Mouse (Mus musculus) forebrain, embryonic 10.5 days (tissue): ENCODE measurements around the gene Nxph3. TPM values are rescaled to one million over a fixed set of nuclear protein-coding genes. Genes with fewer than 3 reads are reported as not detected.
"Not testable (repeated sequence)": the region's sequence is repeated elsewhere in the genome, so short reads cannot be mapped to it uniquely, and the experiment has no call there.

Experiments
- DNase-seq: peaks from one replicate; pipeline ENCODE4 v3.0.0-alpha.2; 2017; ENCODE audit warnings: low spot score; ENCODE audit errors: extremely low spot score
- H3K27ac ChIP-seq: fragments of 300-500 bp; sonication (generic); 2 replicates; pipeline ENCODE4 v1.5.1; 2016; ENCODE audit warnings: mild to moderate bottlenecking
- H3K27me3 ChIP-seq: fragments of 300-500 bp; sonication (generic); 2 replicates; pipeline ENCODE4 v1.6.1; 2016; ENCODE audit warnings: mild to moderate bottlenecking; ENCODE audit not compliant: poor library complexity, severe bottlenecking
- H3K36me3 ChIP-seq: fragments of 300-500 bp; sonication (generic); replicated peaks from 2 replicates; pipeline ENCODE4 v1.6.1; 2016; ENCODE audit warnings: mild to moderate bottlenecking, moderate library complexity
- H3K4me1 ChIP-seq: fragments of 300-500 bp; sonication (generic); 2 replicates; pipeline ENCODE4 v1.6.1; 2016
- H3K4me3 ChIP-seq: fragments of 300-500 bp; sonication (generic); 2 replicates; pipeline ENCODE4 v1.5.1; 2016; ENCODE audit warnings: mild to moderate bottlenecking, moderate library complexity
- H3K9me3 ChIP-seq: fragments of 300-500 bp; sonication (generic); 2 replicates; pipeline ENCODE4 v1.6.1; 2016; ENCODE audit warnings: mild to moderate bottlenecking, moderate library complexity
- WGBS: fragments of 180-500 bp; shearing (Covaris S2); methylation state at CpG from one replicate; pipeline ENCODE4 v1.1.7; 2016; 5-methylcytosine and 5-hydroxymethylcytosine counted together
- polyA plus RNA-seq: library from polyadenylated mRNA; unstranded; fragments of >200 nt; fragmentation: Nextera tagmentation; extraction: Ambion mirVana; gene quantifications from 2 replicates; pipeline ENCODE4 v1.2.1, GENCODE M21; 2016

Nxph3 gene
- polyA plus RNA-seq, 1 experiment from 2014 or later, result 0.36 TPM

GRCm38 (mm10) chr11:95501826-95502225 is 12.5 kb downstream of the Nxph3 start:
- DNase-seq, H3K36me3 ChIP-seq, H3K27me3 ChIP-seq, H3K27ac ChIP-seq, H3K4me3 ChIP-seq, H3K9me3 ChIP-seq: not testable (repeated sequence)
- H3K4me1 ChIP-seq, result peaks cover 22% of the 10 kb centered on the region
- WGBS, result 85% methylated on average over 8 of the region's 8 CpGs

DNA sequence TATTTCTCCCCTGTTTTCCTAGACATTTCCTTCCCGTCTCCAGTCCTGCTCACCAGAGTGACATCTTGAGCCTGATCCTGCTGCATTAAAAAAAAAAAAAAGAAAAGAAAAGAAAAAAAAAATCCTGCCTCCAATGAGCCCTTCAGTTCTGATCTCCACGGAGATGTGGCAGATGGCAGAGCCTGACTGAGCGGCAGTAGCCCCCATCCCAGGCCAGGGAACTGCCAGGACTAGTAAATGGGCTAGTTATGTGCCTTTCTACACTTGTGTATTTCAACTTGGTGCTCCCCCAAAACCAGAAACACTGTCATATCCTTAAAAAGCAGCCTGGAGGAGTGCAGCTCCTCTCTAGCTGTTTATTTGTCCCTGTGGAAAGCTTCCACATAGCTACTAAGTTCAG is 13.5 kb downstream of the Nxph3 start:
- Histone ChIP-seq H3K36me3 (peaks cover 11% of the 10 kb centered on the region), H3K4me1 (peaks cover 19% of the 10 kb centered on the region), H3K4me3 (no peak overlapping the region), H3K27me3 (no peaks in the 10 kb centered on the region; the same call in 1 of the 2 replicates), H3K27ac (no peak overlapping the region), H3K9me3 (no peaks in the 10 kb centered on the region)
- 67% methylated on average over 3 of the region's 3 CpGs for WGBS
- DNase-seq, result no peak

GRCm38 (mm10) chr11:95500412-95500811 is 14.0 kb downstream of the Nxph3 start:
- Histone ChIP-seq H3K27me3 (no peaks in the 10 kb centered on the region), H3K36me3 (peaks cover 15% of the 10 kb centered on the region), H3K9me3 (no peaks in the 10 kb centered on the region), H3K27ac (no peak overlapping the region), H3K4me3 (no peak overlapping the region), H3K4me1 (peaks cover 19% of the 10 kb centered on the region)
- WGBS, result 70% methylated on average over 4 of the region's 4 CpGs
- DNase-seq, result no peak

GRCm38 (mm10) chr11:95497921-95498320 is 16.4 kb downstream of the Nxph3 start:
- no peak overlapping the region for H3K4me3 ChIP-seq
- H3K27ac ChIP-seq, result no peak overlapping the region
- 92% methylated on average over 5 of the region's 5 CpGs for WGBS
- no peaks in the 10 kb centered on the region for H3K9me3 ChIP-seq
- H3K4me1 ChIP-seq, result 0 out of 2 replicates have a peak, but pooled peaks cover 3% of the 10 kb centered on the region
- no peaks in the 10 kb centered on the region for H3K27me3 ChIP-seq
- peaks cover 39% of the 10 kb centered on the region for H3K36me3 ChIP-seq
- no peak for DNase-seq

DNA sequence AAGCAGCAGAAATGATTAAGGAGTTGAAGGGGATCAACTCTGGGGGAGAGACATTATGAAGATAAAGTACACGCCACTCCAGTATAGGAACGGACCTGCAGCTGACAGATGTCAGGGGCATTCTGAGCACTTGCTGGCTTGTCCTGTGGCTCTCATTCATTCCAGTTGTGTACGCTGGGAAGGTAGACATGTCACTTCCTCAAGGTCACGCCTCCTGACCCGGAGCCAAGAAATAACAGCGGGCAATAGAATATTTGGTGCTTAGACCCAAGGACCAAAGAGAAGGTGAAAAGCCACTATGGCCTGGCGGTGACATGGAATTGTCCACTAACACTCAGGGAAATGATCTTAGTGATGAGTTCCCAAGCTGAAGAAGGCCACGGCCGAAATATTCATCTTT is 18.5 kb downstream of the Nxph3 start:
- Histone ChIP-seq H3K27me3 (no peaks in the 10 kb centered on the region), H3K27ac (no peak overlapping the region), H3K9me3 (no peaks in the 10 kb centered on the region), H3K4me3 (no peak overlapping the region), H3K4me1 (peaks cover 12% of the 10 kb centered on the region), H3K36me3 (peaks cover 59% of the 10 kb centered on the region)
- DNase-seq, result no peak
- 91% methylated on average over 9 of the region's 9 CpGs for WGBS

GRCm38 (mm10) chr11:95494374-95494773 is 20.0 kb downstream of the Nxph3 start:
- H3K4me1 ChIP-seq, result peaks cover 13% of the 10 kb centered on the region
- no peak overlapping the region for H3K4me3 ChIP-seq
- H3K27me3 ChIP-seq, result no peaks in the 10 kb centered on the region
- 91% methylated on average over 3 of the region's 3 CpGs for WGBS
- H3K36me3 ChIP-seq, result peaks cover 74% of the 10 kb centered on the region
- H3K9me3 ChIP-seq, result no peaks in the 10 kb centered on the region
- DNase-seq, result no peak
- no peak overlapping the region for H3K27ac ChIP-seq

GRCm38 (mm10) chr11:95493950-95494349 is 20.4 kb downstream of the Nxph3 start:
- no peak for DNase-seq
- Histone ChIP-seq H3K27ac (no peak overlapping the region), H3K36me3 (peaks cover 78% of the 10 kb centered on the region), H3K9me3 (no peaks in the 10 kb centered on the region), H3K4me3 (no peak overlapping the region), H3K4me1 (peaks cover 14% of the 10 kb centered on the region), H3K27me3 (no peaks in the 10 kb centered on the region)
- 92% methylated on average over 9 of the region's 9 CpGs for WGBS

DNA sequence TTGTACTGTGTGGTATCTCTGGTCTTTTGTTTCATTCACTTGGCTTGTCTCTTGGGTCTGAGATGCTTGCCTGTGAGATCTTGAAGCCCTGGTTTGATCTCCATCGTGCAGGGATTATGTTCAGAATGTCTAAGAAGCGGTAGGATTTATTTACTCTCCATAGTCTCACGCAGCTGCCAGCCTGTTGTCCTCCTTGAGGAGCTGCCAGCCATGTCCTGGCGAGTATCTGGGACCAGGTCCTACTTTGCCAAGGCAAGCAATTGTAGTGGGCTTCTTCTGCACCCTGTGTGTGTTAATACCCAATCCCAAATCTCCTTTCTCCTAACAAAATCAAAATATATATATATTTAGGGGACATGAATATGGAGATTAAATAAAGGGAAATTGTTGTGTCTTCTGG is 21.4 kb downstream of the Nxph3 start:
- Histone ChIP-seq H3K36me3 (peaks cover 80% of the 10 kb centered on the region), H3K4me1 (peaks cover 23% of the 10 kb centered on the region), H3K27ac (no peak overlapping the region), H3K27me3 (no peaks in the 10 kb centered on the region), H3K9me3 (no peaks in the 10 kb centered on the region), H3K4me3 (no peak overlapping the region)
- DNase-seq, result no peak
- WGBS, result 82% methylated on average over 4 of the region's 4 CpGs

- Histone ChIP-seq H3K4me3 (no peak overlapping the region), H3K4me1 (peaks cover 23% of the 10 kb centered on the region), H3K36me3 (peaks cover 77% of the 10 kb centered on the region), H3K9me3 (no peaks in the 10 kb centered on the region), H3K27me3 (no peaks in the 10 kb centered on the region), H3K27ac (0 out of 2 replicates have a peak overlapping the region, but pooled peaks have one; percentile 30)
- DNase-seq, result no peak
- 60% methylated on average over 4 of the region's 4 CpGs for WGBS
These were observed 22.1 kb downstream of the Nxph3 start for GRCm38 (mm10) chr11:95492256-95492655.

DNA sequence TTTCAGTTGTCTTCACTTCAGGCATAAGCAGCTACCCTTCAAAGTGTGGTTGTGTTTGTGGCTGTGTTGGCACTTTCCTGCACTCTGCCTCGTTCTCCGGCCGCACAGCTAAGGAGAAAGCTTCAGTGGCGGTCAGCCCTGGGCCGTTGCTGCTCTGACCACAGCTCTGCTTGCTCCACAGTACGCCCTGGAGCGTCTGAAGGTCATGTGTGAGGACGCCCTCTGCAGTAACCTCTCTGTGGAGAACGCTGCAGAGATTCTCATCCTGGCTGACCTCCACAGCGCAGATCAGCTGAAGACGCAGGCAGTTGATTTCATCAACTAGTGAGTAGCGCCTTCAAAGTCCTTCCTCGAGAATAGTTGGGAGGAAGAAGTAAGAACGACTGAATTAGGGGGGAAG is 24.3 kb downstream of the Nxph3 start:
- H3K27me3 ChIP-seq, result no peaks in the 10 kb centered on the region
- peaks cover 89% of the 10 kb centered on the region for H3K36me3 ChIP-seq
- DNase-seq, result no peak
- H3K4me3 ChIP-seq, result no peak overlapping the region
- H3K4me1 ChIP-seq, result peaks cover 23% of the 10 kb centered on the region
- 80% methylated on average over 14 of the region's 14 CpGs for WGBS
- no peak overlapping the region for H3K27ac ChIP-seq
- H3K9me3 ChIP-seq, result no peaks in the 10 kb centered on the region

DNA sequence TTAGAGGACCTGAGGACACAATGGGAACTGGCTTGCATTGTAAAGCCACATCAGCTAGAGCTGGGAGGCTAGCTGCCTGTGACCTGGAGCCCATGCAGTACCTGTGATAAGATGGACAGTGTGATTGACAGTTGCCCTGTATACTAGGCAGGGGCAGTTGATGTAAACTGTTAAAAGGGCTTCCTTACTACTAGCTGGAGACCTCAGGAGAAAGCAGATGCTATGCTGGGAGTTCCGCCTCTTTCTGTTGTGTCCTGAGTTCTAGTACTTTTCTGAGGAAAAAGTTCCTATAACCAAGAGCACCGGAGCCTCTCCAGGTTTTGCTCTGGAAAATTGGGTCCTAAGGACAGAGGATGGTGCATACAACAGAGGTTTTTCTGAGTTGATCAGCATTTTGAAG is 27.1 kb downstream of the Nxph3 start:
- DNase-seq, result no peak

GRCm38 (mm10) chr11:95485634-95486033 is 28.7 kb downstream of the Nxph3 start:
- 96% methylated on average over 18 of the region's 18 CpGs for WGBS
- Histone ChIP-seq H3K27ac (no peak overlapping the region), H3K9me3 (no peaks in the 10 kb centered on the region), H3K4me1 (peaks cover 10% of the 10 kb centered on the region), H3K4me3 (no peak overlapping the region), H3K27me3 (no peaks in the 10 kb centered on the region), H3K36me3 (peaks cover 77% of the 10 kb centered on the region)
- peak; percentile 12 for DNase-seq

More for the DNA sequence above, 27.1 kb downstream of the Nxph3 start:
- Histone ChIP-seq H3K36me3 (peaks cover 87% of the 10 kb centered on the region), H3K27me3 (no peaks in the 10 kb centered on the region), H3K4me1 (peaks cover 23% of the 10 kb centered on the region), H3K9me3 (no peaks in the 10 kb centered on the region), H3K27ac (no peak overlapping the region), H3K4me3 (no peak overlapping the region)
- 90% methylated on average over 2 of the region's 2 CpGs for WGBS

DNA sequence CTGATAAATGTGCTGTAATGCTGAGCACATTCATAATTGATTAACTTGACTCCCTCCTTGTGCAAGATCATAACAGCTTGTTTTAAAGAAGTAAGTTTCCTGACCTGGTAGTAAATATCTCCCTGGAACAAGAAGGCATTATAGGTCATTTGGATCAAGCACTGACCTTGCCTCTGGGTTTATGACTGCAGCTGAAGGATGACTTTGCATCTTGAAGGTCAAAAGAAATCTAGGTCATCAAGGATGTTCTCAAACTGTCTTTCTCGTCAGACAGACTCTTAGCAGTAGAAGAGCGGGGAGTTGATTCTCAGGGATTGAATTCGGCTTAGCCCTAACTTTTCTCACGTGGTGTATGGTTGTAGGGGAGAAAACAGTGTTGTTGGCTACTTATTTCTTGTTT is 33.7 kb downstream of the Nxph3 start:
- no peak for DNase-seq

DNA sequence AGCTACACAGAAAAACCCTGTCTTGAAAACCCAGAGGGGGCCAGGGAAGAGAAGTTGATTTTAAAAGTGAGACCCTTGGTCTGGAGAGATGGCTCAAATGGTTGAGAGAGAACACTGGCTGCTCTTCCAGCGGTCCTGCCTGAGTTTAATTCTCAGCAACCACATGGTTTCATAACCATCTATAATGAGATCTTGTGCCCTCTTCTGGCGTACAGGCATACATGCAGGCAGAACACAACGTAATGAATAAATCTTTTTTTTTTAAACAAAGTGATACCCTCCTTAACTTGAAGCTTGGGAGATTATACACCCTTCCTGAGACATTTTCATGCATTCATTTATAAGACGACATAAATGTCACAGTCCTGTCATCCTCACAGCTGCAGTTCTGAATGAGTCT is 34.9 kb downstream of the Nxph3 start:
- Histone ChIP-seq H3K36me3 (peaks cover 74% of the 10 kb centered on the region), H3K27ac (no peak overlapping the region), H3K4me1 (no peaks in the 10 kb centered on the region), H3K27me3 (no peaks in the 10 kb centered on the region), H3K4me3 (no peak overlapping the region), H3K9me3 (no peaks in the 10 kb centered on the region)
- WGBS, result 86% methylated on average over 4 of the region's 4 CpGs
- DNase-seq, result no peak

More for the DNA sequence above, 33.7 kb downstream of the Nxph3 start:
- Histone ChIP-seq H3K4me1 (no peaks in the 10 kb centered on the region), H3K4me3 (no peak overlapping the region), H3K27ac (no peak overlapping the region), H3K27me3 (no peaks in the 10 kb centered on the region), H3K36me3 (peaks cover 71% of the 10 kb centered on the region), H3K9me3 (no peaks in the 10 kb centered on the region)
- WGBS, result 91% methylated on average over 4 of the region's 4 CpGs
